Mouse (Mus musculus): ENCODE data around the gene Scd4.

DNA sequence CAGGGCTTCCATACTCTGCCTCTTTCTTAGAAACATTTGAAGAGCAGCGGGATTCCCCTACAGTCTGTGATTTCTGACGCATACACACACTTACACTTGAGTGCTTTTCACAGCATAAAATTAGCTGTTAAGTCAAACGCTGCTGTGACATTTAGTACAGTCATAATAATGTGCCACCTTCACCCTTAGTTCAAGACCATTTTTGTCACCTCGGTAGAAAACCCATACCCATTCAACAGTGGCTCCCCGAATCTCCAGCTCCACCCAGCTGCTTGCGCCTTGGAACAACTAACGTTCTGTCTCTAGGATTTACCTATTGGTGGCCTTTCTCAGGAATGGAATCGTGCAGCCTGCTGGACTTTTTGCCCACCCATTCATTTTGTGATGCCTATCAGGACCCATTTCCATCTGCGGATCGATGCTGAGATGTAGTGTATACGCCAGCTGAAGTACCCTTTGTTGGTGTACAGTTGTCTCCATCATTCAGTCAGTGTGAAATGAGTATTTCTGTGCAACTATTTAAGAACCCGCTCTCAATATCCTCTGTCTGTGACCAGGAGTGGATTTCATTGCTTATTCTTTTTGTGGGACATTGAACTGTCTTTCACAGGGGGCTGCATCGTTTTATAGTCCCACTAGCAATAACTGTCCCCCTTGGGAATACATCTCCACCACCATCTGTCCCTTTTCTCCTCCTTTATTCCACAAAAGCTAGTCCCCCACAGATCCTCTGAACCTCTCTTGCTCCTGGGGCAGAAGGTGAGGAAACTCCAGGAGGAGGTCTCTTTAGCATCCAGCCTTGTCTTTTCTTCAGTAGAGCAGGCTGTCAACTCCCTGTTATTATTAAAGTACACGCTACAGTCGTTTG lies 49.5 kb upstream of the Scd4 start:
- TF ChIP-seq CTCF (IDR thresholded peaks at IDR 0.05; ENCODE audit: low read depth, low read length): no peak
- TF ChIP-seq POLR2AphosphoS5 (IDR thresholded peaks at IDR 0.05; ENCODE audit: insufficient replicate concordance, low read depth, low read length): no peak
